Mouse (Mus musculus) telencephalon, adult 2 months (tissue): ENCODE results near the gene Ier3.

Experiments
- DNase-seq: peaks from one replicate; pipeline ENCODE4 v3.0.0-alpha.2; 2011; ENCODE audit warnings: low read depth, low spot score

The Ier3 gene

DNA sequence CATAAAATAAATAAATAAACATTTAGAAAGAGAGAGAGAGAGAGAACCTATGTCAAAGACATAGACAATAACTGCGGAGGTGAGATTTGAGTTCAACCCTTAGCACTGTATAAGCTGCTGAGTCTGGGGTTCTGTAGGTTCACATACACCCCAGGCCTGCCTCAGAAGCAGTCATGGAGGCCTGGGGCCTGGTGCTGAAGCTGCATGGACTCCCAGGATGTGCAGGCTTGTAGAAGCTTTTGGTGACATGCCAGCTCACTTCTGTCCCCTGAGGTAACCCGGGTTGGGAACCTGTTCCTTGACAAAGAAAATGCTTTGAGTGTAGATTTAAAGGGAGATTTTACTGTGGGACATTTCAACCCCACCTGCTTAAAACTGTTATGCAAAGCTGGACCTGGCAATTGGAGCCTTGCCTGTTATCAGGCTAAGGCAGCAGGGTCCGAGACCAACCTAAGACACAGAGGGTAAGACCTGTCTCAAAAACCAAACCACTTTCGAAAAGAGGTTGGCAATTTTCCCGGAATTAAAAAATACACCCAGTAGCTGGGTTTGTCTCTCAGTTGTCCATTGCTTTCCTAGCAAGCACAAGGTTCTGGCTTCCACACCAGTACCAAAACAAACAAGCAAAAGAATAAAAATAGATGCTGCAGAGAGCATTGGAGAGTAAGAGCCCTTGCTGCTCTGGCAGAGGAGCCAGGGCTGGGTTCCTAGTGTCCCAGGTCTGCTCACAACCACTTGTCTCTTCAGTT, 10.4 kb upstream of the Ier3 start:
- DNase-seq = no peak

DNA sequence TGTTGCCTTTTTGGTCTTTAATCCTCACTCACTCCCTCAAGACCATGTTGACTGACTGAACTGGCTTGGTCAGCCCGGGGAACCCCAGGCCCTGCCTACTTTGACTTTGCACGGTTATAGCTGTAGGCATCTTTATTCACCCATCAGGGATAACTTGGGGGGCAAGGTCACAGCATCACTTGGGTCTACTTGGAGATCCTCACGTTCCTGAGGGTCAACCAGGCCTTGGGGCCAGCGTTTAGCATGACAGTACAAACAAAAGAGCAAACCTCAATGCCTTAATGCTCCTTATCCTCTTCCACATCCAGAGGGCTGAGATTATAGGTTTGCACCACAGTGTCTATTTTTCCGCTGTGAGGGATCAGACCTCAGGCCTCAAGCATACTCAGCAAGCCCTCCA, 9.2 kb upstream of the Ier3 start:
- DNase-seq = no peak

DNA sequence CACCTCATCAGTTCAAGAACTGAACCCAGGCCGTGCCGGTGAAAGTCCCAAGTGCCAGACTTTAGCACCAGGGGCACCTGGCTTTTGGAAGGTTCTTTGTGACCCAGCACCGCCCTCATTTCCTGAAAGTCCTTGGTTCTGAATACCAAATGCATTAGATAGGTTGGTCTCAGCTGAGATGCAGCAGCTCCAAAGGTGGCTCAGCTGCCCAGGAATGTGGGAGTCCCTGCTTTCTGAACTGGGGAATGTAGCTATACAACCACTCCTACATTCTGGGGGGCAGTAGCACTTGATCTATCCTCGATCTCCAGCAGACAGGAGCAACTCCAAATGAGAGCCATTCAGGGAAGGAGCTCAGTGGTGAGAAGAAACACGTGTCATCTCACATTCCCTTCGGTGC, 8.7 kb upstream of the Ier3 start:
- no peak for DNase-seq

DNA sequence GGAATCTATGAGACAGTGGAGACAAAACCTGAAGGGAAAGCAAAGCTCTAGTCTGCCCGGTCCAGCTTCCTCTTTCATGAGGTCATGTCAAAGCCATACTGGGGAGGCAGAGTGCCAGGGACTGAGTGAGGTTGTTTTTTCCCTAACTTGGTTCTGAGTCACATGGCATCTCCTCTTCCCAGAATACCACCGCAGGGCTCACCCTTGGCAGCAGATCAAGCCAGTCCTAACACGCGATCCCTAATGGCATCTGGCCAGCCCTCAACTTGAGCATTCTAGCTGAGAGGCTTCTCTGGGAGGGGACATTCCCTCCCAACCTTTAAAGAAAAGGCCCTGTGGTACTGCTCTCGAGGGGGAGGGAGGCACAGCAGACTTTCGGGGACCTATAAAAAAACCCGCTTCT, 8.2 kb upstream of the Ier3 start:
- no peak for DNase-seq

DNA sequence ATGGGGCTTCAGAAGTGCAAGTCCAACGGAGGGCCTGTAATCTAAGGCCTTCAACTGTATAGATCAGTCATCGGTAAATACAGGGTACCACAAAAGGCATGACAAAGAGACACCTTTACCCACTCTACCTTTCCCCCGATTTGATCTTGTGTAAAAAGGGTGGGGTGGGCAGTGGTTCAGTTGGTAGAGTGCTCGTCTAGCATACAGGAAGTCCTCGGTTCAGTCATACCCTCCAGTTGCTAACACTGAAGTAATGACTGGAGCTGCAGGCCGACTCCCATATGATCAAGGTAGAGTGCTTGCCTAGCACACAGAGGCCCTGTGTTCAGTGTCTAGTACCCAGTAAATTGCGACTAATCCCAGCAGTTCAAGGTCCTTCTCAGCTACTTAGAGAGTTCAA, 7.8 kb upstream of the Ier3 start:
- no peak for DNase-seq

DNA sequence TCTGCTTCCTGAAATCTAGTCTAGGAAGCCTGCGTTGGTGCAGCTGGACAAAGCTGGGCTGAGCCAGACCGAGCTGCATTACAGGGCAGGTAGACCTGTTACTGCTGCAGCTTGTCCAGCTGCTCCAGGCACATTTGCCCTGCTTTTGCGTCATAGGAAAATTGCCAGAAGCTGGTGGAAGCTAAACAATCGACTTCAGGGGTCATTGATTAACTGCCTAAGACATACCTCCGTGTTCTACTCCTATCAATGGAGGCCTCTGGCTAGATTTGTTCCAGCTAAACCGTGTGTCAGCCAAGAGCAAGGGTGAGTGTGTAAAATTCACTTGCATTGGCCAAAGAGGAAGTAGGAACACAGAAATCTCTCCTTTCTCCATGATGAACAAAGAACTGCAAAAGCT, 6.8 kb upstream of the Ier3 start:
- DNase-seq = no peak

DNA sequence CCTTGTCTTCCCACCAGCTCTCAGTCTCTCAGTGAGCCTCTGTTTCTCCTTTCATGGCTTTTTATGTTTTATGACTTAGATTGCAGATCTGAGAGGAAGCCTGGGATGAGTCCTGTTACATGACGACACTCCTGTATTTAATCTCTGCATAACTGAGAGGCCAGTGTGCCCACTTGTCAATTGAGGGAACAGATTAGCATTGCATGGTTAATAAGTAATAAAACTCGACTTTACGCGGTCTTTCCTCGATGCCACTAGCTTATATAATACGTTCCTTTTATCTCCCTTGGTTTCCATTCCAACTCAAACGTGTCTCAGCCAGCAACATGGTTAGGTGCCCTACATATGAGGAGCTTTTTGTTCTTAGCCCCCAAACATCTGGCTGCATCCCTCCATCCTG, 5.6 kb upstream of the Ier3 start:
- DNase-seq = no peak

DNA sequence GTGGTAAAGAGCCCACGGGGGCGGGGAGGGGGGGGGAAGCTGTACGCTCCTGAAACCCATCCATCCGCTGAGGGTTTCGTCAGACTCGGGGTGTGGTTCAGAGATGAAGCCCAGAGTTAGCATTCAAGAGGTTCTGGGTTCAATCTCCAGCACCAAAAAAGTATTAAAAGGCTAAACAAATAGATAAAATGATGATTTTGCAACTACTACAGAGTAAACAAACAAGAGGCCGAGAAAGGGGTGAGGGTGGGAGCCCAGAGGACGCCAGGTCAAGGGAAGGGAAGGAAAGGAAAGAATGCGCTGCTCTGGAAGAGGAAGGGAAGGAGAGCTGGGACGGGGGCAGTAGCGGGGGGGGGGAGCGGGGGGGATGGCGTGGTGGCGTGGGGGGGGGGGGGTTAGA, 4.8 kb upstream of the Ier3 start:
- no peak for DNase-seq

DNA sequence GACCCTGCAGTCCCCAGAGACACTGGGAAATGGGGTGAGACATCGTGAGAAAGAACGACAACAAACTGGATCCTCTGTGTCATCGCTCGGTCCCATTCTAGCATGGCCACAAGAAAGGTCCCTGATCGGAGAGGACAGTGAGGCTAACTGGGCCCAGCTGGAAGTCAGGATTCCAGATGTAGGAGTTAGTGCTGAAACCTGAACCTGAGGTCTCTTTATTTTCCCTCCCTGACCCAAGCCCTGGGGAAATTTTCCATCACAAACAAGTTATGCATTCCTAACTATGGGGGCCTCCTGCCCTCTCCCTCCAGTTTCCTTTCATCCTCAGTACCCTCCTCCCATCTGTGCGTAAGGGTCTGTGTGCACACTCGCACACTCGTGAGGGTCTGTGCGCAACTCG, 4.3 kb upstream of the Ier3 start:
- no peak for DNase-seq

DNA sequence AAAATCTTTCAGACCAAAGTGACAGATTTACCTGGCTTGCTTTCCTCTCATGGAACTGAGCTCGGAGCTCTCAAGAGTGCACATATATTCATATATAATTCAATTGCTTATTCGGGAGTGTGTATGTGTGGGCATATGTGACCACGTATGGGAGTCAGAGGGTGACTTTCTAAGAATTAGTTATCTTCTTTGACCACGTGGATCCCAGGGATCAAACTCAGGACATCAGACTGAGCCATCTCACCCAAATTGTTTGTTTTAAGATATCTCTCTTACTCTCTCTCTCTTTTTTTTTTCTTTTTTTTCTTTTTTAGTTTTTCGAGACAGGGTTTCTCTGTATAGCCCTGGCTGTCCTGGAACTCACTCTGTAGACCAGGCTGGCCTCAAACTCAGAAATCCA, 1.4 kb upstream of the Ier3 start:
- no peak for DNase-seq

DNA sequence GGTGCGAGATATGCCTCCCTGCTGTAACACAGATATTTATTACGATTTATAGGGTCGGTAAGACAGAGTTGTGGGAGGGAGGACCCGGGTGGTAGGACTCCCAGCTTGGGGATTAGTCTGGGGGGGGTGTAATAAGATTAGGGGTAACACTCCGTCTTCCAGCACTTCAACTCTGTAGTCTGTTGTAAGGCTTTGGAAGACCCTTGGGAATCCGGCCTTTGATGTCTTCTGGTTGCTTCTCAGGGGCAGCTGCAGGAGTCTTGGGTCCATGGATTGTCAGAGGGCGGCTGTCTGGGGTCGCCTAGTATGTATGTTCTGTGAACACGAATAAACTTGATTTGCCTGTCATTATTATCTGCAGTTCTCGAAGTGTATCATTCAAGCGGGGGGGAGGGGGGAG, 1.1 kb downstream of the Ier3 start:
- DNase-seq = no peak

DNA sequence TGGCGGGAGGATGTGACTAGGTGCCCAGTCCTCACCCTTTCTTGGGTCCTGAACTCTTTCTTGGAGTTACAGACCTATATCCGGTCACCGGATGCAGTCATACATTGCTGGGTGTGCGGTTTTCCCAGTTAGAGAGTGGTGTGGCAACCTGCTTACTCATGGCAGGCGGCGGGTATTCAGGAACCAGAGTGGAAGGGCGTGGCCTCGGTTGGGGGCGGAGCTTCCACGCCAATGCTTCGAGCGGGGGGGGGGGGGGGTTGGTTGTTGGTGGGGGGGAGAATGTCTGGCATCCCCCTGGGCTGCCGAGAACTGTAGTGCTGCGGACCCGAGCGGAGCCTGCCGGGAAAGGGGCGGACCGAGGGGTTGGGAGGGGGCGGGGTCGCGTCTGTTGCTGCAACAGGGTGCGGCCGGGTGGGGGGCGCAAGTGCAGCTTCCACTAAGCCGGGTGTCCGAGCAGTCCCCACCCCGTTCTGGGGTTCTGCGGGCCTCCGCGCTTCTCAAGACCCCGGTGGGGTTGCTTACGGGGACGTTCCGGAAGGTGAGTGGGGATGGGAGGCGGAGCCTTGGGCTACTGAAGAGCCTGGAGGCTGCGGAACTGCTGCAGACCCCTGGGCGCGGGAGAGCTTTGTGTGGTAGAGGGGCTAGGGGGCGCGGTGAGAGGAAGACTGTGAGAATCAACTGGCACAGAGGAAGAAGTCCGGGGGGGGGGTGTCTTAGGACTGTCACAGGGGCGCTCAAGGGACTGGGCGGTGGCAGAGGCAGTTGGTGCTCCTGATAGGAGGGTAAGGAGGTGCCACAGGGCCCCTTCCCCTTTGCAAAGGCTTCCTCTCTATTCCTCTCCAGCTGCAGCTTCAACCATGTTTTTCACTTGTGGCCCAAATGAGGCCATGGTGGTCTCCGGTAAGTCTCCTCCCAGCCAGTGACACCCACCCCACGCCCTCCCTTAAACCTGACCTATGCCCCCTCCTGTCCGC, 1.8 kb downstream of the Ier3 start, which contains the start of gene Flot1:
Flot1 (plus strand) TSS at position 267 of the 974 bp plus-strand sequence.
- DNase-seq = no peak

DNA sequence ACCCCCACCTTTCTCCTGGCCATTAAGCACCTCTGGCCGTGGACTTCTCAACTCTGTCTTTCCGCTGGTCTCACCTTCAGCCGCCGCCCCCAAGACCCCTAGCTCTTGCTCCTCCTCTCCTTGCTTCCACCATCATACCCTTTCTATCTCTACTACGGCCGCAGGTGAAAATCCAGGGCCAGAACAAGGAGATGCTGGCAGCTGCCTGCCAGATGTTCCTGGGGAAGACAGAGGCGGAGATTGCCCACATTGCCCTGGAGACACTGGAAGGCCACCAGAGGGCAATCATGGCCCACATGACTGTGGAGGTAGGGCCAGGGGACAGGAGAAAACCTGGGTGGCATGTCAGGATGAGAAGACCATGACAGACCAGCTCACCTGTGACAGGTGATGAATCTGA, 2.9 kb downstream of the Ier3 start:
- DNase-seq = no peak

DNA sequence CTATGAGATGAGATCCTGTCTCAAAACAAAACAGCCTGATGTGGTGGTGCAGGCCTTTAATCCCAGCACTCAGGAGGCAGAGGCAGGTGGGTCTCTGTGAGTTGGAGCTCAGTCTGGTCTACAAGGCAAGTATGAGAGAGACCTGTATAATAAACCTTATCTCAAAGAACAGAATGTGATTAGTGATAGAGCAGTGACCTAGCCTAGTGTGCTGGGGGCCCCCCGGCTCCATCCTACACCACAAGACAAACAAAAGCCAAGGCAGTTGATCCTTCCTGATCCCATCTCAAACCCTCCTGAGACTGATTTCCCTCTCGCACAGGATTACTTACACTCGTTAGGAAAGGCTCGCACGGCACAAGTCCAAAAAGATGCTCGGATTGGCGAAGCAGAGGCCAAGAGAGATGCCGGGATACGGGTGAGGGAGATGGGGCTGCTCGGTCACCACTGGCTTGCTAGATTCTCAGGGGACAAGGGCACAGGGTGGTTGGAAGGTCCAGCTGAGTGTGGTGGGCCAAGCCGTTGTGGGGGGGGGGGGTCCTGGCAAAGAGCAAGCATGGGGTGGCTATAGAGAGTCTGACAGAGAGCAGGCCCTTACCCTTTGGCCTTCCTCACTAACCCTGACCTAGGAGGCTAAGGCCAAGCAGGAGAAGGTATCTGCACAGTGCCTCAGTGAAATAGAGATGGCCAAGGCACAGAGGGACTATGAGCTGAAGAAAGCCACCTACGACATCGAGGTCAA, 3.8 kb downstream of the Ier3 start:
- DNase-seq = no peak

DNA sequence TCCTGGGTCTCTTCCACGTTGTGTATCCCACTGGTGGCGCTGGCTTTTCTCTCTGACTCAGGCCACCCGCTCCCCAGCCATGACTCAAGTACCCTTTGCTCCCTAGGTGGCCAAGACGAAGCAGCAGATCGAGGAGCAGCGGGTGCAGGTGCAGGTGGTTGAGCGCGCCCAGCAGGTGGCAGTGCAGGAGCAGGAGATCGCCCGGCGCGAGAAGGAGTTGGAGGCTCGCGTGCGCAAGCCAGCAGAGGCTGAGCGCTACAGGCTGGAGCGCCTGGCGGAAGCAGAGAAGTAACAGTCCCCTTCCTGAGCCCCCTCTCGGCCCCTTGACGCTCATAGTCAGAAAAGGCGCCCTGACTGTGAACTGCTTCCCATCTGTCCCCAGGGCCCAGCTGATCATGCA, 8.3 kb downstream of the Ier3 start:
- no peak for DNase-seq

DNA sequence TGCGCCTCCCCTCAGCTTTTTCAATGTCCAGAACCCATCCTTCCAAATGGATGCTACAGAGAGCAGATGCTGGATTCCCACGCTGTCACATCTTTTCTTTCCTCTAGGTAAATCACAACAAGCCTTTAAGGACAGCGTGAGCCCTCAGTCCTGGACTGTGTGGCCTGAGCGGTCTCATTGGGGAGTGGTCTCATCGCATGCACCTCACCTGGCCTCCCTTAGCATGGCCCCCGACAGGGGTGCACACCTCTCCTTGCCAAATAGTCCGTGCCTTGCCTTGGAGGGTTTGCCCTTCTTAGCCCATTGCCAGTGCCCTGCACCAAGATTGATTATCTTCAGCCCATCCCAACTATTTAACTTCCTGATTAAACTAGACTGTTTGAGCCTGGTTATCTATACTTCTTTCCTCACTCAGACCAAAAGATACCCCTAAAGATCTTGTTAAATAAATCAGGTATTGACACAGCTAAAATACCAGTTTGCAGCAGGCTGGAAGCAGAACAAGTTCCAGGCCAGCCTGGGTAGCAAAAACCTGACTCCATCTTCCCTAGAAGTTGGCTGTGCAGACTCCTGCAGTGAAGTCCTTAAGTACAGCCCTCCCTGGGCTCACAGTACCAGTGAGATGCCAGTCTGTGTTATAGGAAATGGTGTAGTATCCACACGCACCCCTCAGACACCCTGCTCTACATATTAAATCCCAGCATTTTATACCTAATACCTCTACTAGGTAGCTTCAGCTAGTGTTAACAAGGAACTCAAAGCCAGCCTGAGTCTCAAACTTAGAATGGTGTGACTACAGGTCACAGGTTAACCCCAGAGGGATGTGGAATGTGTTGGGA, 11.1 kb downstream of the Ier3 start:
- DNase-seq = no peak

DNA sequence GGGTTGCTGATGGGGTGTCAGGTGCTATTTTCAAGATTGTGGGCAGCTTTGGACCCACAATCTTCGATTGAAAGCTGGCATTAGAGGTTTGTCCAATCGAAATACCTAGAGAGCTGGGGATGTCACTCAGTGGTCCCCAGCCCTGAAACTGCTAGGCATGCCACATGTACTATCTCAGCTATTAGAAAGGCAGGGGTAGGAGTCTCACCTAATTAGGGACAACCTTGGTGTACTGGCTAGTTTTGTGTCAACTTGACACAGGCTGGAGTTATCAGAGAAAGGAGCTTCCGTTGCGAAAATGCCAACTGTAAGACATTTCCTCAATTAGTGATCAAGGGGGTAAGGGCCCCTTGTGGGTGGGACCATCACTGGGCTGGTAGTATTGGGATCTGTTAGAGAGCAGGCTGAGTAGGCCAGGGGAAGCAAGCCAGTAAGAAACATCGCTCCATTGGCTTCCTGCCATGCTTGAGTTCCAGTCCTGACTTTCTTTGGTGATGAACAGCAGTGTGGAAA, 11.8 kb downstream of the Ier3 start:
- no peak for DNase-seq

DNA sequence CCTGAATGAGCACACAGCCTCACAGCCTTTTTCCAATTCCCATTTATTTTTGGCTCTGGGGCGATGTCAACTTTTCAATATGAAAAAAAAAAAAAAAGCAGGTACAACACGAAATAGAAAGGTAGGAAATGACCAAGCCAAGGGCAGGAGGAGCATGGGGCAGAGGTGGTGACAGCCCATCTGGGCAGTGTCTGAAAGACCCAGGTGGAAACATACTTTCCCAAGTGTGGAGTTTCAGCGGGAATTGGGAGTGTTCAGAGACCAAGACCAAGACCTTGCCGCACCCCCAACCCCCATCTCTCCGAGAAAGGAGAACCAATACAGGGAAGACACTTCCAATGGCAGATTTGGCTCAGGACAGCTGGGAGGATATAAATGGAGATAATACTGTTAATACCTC, 12.4 kb downstream of the Ier3 start:
- DNase-seq = no peak

DNA sequence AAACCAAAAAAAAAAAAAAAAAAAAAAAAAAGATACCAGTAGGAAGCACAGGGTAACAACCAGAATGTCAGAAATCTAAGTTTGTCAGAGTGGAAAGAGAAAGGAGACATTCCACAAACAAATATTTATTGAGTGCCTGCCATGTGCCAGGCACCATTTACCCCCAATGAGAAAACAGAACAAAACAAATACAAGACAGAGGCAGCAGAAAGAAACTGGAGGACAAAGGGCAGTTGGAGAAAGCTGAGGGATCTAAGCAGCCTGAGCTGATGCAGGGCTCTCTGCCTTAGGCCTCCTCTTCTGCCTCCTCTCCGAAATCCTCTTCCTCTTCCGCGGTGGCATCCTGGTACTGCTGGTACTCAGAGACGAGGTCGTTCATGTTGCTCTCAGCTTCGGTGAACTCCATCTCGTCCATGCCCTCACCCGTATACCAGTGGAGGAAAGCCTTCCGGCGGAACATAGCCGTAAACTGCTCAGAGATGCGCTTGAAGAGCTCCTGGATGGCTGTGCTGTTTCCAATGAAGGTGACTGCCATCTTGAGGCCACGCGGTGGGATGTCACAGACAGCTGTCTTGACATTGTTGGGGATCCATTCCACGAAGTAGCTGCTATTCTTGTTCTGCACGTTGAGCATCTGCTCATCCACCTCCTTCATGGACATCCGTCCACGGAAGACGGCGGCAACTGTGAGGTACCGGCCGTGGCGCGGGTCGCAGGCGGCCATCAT, 13.4 kb downstream of the Ier3 start:
- no peak for DNase-seq

DNA sequence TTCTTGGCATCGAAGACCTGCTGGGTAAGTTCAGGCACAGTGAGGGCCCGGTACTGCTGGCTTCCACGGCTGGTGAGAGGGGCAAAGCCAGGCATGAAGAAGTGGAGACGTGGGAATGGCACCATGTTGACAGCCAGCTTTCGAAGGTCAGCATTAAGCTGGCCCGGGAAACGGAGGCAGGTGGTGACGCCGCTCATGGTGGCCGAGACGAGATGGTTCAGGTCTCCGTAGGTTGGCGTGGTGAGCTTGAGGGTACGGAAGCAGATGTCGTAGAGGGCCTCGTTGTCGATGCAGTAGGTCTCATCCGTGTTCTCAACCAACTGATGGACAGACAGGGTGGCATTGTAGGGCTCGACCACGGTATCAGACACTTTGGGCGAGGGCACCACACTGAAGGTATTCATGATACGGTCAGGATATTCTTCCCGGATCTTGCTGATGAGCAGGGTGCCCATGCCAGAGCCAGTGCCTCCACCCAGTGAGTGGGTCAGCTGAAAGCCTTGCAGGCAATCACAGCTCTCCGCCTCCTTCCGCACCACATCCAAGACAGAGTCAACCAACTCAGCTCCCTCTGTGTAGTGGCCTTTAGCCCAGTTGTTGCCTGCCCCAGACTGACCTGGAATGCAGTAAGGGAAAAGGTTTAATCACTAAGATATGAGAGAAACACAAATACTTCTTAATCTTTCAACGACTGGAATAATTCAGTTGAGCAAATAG, 14.1 kb downstream of the Ier3 start:
- DNase-seq = no peak
